Mouse (Mus musculus) midbrain, embryonic 10.5 days (tissue): ENCODE results near the gene Zfyve28. TPM values are rescaled to one million over a fixed set of nuclear protein-coding genes. Genes with fewer than 3 reads are reported as not detected.

Source experiments
- DNase-seq: peaks from one replicate; pipeline ENCODE4 v3.0.0-alpha.2; 2017; ENCODE audit warnings: low spot score
- H3K27ac ChIP-seq: fragments of 300-500 bp; sonication (generic); replicated peaks from 2 replicates; pipeline ENCODE4 v1.5.1; 2016; ENCODE audit warnings: mild to moderate bottlenecking
- H3K27me3 ChIP-seq: fragments of 300-500 bp; sonication (generic); 2 replicates; pipeline ENCODE4 v1.6.1; 2016; ENCODE audit warnings: low read depth, mild to moderate bottlenecking; ENCODE audit not compliant: poor library complexity, severe bottlenecking
- H3K36me3 ChIP-seq: fragments of 300-500 bp; sonication (generic); 2 replicates; pipeline ENCODE4 v1.6.1; 2016; ENCODE audit warnings: mild to moderate bottlenecking, moderate library complexity
- H3K4me1 ChIP-seq: fragments of 300-500 bp; sonication (generic); 2 replicates; pipeline ENCODE4 v1.6.1; 2016
- H3K4me3 ChIP-seq: fragments of 300-500 bp; sonication (generic); 2 replicates; pipeline ENCODE4 v1.5.1; 2016; ENCODE audit warnings: mild to moderate bottlenecking, moderate library complexity
- H3K9me3 ChIP-seq: fragments of 300-500 bp; sonication (generic); replicated peaks from 2 replicates; pipeline ENCODE4 v1.6.1; 2016; ENCODE audit warnings: mild to moderate bottlenecking
- WGBS: fragments of 180-500 bp; shearing (Covaris S2); methylation state at CpG from one replicate; pipeline ENCODE4 v1.1.7; 2016; 5-methylcytosine and 5-hydroxymethylcytosine counted together
- polyA plus RNA-seq: library from polyadenylated mRNA; unstranded; fragments of >200 nt; fragmentation: Nextera tagmentation; extraction: Ambion mirVana; gene quantifications from 2 replicates; pipeline ENCODE4 v1.2.1, GENCODE M21; 2016

Zfyve28 gene
- polyA plus RNA-seq, 1 experiment from 2014 or later: 2.3 TPM

- H3K27ac ChIP-seq: no peak overlapping the region
- no peak for DNase-seq
- 81% methylated on average over 6 of the region's 6 CpGs for WGBS
Observed at GRCm38 (mm10) chr5:34233221-34233515, 55.1 kb downstream of the Zfyve28 start.

GRCm38 (mm10) chr5:34232481-34233220 is 55.6 kb downstream of the Zfyve28 start:
- no peaks in the 10 kb centered on the region for H3K9me3 ChIP-seq
- H3K27me3 ChIP-seq: no peaks in the 10 kb centered on the region
- no peak overlapping the region for H3K27ac ChIP-seq
- DNase-seq: no peak
- WGBS: 83% methylated on average over 8 of the region's 8 CpGs
- H3K4me1 ChIP-seq: no peaks in the 10 kb centered on the region
- no peak overlapping the region for H3K4me3 ChIP-seq
- no peaks in the 10 kb centered on the region for H3K36me3 ChIP-seq

More at GRCm38 (mm10) chr5:34233221-34233515, 55.1 kb downstream of the Zfyve28 start:
- Histone ChIP-seq H3K36me3 (no peaks in the 10 kb centered on the region), H3K4me3 (no peak overlapping the region), H3K4me1 (no peaks in the 10 kb centered on the region), H3K9me3 (no peaks in the 10 kb centered on the region), H3K27me3 (no peaks in the 10 kb centered on the region)

- Histone ChIP-seq H3K4me3 (no peak overlapping the region), H3K4me1 (no peaks in the 10 kb centered on the region), H3K27ac (no peak overlapping the region), H3K27me3 (no peaks in the 10 kb centered on the region), H3K36me3 (no peaks in the 10 kb centered on the region), H3K9me3 (no peaks in the 10 kb centered on the region)
- no peak for DNase-seq
- WGBS: 88% methylated on average over 6 of the region's 6 CpGs
Observed at GRCm38 (mm10) chr5:34231901-34232300, 56.3 kb downstream of the Zfyve28 start.

- Histone ChIP-seq H3K27ac (no peak overlapping the region), H3K27me3 (no peaks in the 10 kb centered on the region), H3K9me3 (no peaks in the 10 kb centered on the region), H3K36me3 (no peaks in the 10 kb centered on the region), H3K4me3 (no peak overlapping the region), H3K4me1 (no peaks in the 10 kb centered on the region)
- 93% methylated on average over 9 of the region's 9 CpGs for WGBS
- DNase-seq: no peak
Observed at GRCm38 (mm10) chr5:34230599-34231485, 57.4 kb downstream of the Zfyve28 start.

GRCm38 (mm10) chr5:34229503-34229902 is 58.7 kb downstream of the Zfyve28 start:
- Histone ChIP-seq H3K4me1 (no peaks in the 10 kb centered on the region), H3K36me3 (no peaks in the 10 kb centered on the region), H3K27me3 (no peaks in the 10 kb centered on the region), H3K4me3 (no peak overlapping the region), H3K9me3 (no peaks in the 10 kb centered on the region), H3K27ac (no peak overlapping the region)
- 92% methylated on average over 5 of the region's 5 CpGs for WGBS
- DNase-seq: no peak

GRCm38 (mm10) chr5:34225516-34225915 is 62.7 kb downstream of the Zfyve28 start:
- Histone ChIP-seq H3K4me3 (no peak overlapping the region), H3K36me3 (no peaks in the 10 kb centered on the region), H3K9me3 (no peaks in the 10 kb centered on the region), H3K4me1 (no peaks in the 10 kb centered on the region), H3K27ac (no peak overlapping the region), H3K27me3 (no peaks in the 10 kb centered on the region)
- DNase-seq: no peak
- WGBS: 93% methylated on average over 2 of the region's 2 CpGs

GRCm38 (mm10) chr5:34224515-34224914 is 63.7 kb downstream of the Zfyve28 start:
- 86% methylated on average over 5 of the region's 5 CpGs for WGBS
- DNase-seq: no peak
- Histone ChIP-seq H3K4me3 (no peak overlapping the region), H3K36me3 (no peaks in the 10 kb centered on the region), H3K27ac (no peak overlapping the region), H3K4me1 (no peaks in the 10 kb centered on the region), H3K27me3 (no peaks in the 10 kb centered on the region), H3K9me3 (no peaks in the 10 kb centered on the region)

GRCm38 (mm10) chr5:34220001-34220400 is 68.2 kb downstream of the Zfyve28 start:
- Histone ChIP-seq H3K27me3 (no peaks in the 10 kb centered on the region), H3K27ac (no peak overlapping the region), H3K4me1 (no peaks in the 10 kb centered on the region), H3K4me3 (no peak overlapping the region), H3K9me3 (no peaks in the 10 kb centered on the region), H3K36me3 (no peaks in the 10 kb centered on the region)
- WGBS: 85% methylated on average over 4 of the region's 4 CpGs
- DNase-seq: no peak

GRCm38 (mm10) chr5:34218672-34219071 is 69.6 kb downstream of the Zfyve28 start:
- Histone ChIP-seq H3K27me3 (no peaks in the 10 kb centered on the region), H3K36me3 (no peaks in the 10 kb centered on the region), H3K27ac (no peak overlapping the region), H3K4me1 (no peaks in the 10 kb centered on the region), H3K9me3 (no peaks in the 10 kb centered on the region), H3K4me3 (no peak overlapping the region)
- DNase-seq: no peak
- WGBS: 80% methylated on average over 5 of the region's 5 CpGs

GRCm38 (mm10) chr5:34217756-34218155 is 70.5 kb downstream of the Zfyve28 start:
- Histone ChIP-seq H3K27me3 (no peaks in the 10 kb centered on the region), H3K36me3 (no peaks in the 10 kb centered on the region), H3K4me3 (no peak overlapping the region), H3K4me1 (no peaks in the 10 kb centered on the region), H3K27ac (no peak overlapping the region), H3K9me3 (no peaks in the 10 kb centered on the region)
- no peak for DNase-seq
- WGBS: 72% methylated on average over 9 of the region's 9 CpGs

- DNase-seq: no peak
- H3K4me3 ChIP-seq: no peak overlapping the region
- 86% methylated on average over 7 of the region's 7 CpGs for whole genome bisulfite sequencing
- no peaks in the 10 kb centered on the region for H3K9me3 ChIP-seq
- no peaks in the 10 kb centered on the region for H3K36me3 ChIP-seq
- H3K4me1 ChIP-seq: no peaks in the 10 kb centered on the region
- H3K27ac ChIP-seq: no peak overlapping the region
- H3K27me3 ChIP-seq: no peaks in the 10 kb centered on the region
Observed at GRCm38 (mm10) chr5:34216025-34216424, 72.2 kb downstream of the Zfyve28 start.

- Histone ChIP-seq H3K27me3 (no peaks in the 10 kb centered on the region), H3K27ac (no peak overlapping the region), H3K4me1 (no peaks in the 10 kb centered on the region), H3K4me3 (no peak overlapping the region), H3K9me3 (no peaks in the 10 kb centered on the region), H3K36me3 (no peaks in the 10 kb centered on the region)
- no peak for DNase-seq
- 88% methylated on average over 8 of the region's 8 CpGs for WGBS
Observed at GRCm38 (mm10) chr5:34213659-34214058, 74.6 kb downstream of the Zfyve28 start.

- Histone ChIP-seq H3K4me3 (no peak overlapping the region), H3K36me3 (no peaks in the 10 kb centered on the region), H3K4me1 (0 out of 2 replicates have a peak, but pooled peaks cover 6% of the 10 kb centered on the region), H3K27me3 (no peaks in the 10 kb centered on the region), H3K27ac (no peak overlapping the region), H3K9me3 (no peaks in the 10 kb centered on the region)
- DNase-seq: peak; percentile 76
- WGBS: 5% methylated on average over 1 of the region's 1 CpGs
Observed at GRCm38 (mm10) chr5:34210279-34210678, 78.0 kb downstream of the Zfyve28 start.
